Mouse (Mus musculus): Measurements from ENCODE around the gene Ms4a5. TPM values are rescaled to one million over a fixed set of nuclear protein-coding genes. Genes with fewer than 3 reads are reported as not detected.
"Not testable (repeated sequence)": the region's sequence is repeated elsewhere in the genome, so short reads cannot be mapped to it uniquely, and the experiment has no call there.

Gene Ms4a5
- polyA plus RNA-seq (2011; ENCODE audit: insufficient read depth, insufficient read length, low read depth, missing spikeins), result not detected in 2 replicates

GRCm38 (mm10) chr19:11283773-11284172, at the start of gene Ms4a5:
Gene Ms4a5 (minus strand): TSS chr19:11283873.
- no peaks in the 10 kb centered on the region for H3K36me3 ChIP-seq (ENCODE audit: control insufficient read depth, insufficient read depth, low read length, poor library complexity, severe bottlenecking)
- no peak within 1 kb of the TSS for H3K9ac ChIP-seq (ENCODE audit: low read depth, poor library complexity, severe bottlenecking)
- peaks cover 5% of the 10 kb centered on the region; the same call in 1 of the 2 replicates for H3K9me3 ChIP-seq (replicated peaks; ENCODE audit: control insufficient read depth, insufficient read depth, low read length, poor library complexity, severe bottlenecking)
- H3K27ac ChIP-seq (ENCODE audit: insufficient read depth, low read length), result no peak within 1 kb of the TSS
- no peaks in the 10 kb centered on the region for H3K4me1 ChIP-seq (ENCODE audit: control insufficient read depth, insufficient read depth, low read length)
- TF ChIP-seq EP300 (IDR thresholded peaks at IDR 0.05; ENCODE audit: insufficient read depth, low read depth, low read length), result no peak
- no peak for TF ChIP-seq POLR2A (IDR thresholded peaks at IDR 0.05; ENCODE audit: insufficient read depth, low read length)
- TF ChIP-seq CTCF (IDR thresholded peaks at IDR 0.05; ENCODE audit: low read depth, low read length), result no peak
- no peaks in the 10 kb centered on the region; the same call in 1 of the 2 replicates for H3K27me3 ChIP-seq (ENCODE audit: control insufficient read depth, insufficient read depth, low read length, poor library complexity, severe bottlenecking)
- no peak within 1 kb of the TSS for H3K4me3 ChIP-seq (ENCODE audit: low read depth, low read length)

DNA sequence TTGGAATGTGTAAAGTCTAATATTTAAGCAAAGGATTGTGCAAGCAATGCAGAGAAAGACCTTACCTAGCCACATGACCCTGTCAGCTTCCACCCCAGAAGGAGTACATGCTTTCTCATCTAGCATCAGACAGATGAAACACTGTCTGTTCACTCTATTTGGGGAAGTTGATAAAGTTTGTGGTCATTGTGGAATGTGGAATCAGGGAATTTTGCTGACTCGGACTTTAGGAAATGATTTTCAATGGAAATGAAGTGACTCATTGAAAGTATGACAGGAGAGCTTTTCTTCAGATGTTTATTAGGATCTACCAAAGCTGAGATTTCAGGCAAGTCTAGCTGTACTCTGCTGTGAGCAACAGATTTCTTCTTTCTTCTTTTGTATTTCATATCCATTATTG, 37.5 kb upstream of the Ms4a5 start:
- H3K9me3 ChIP-seq (replicated peaks; ENCODE audit: control insufficient read depth, insufficient read depth, low read length, poor library complexity, severe bottlenecking), result peaks cover 6% of the 10 kb centered on the region; the same call in 1 of the 2 replicates
- no peak overlapping the region for H3K4me3 ChIP-seq (ENCODE audit: low read depth, low read length)
- H3K27me3 ChIP-seq (ENCODE audit: control insufficient read depth, insufficient read depth, low read length, poor library complexity, severe bottlenecking), result no peaks in the 10 kb centered on the region
- H3K4me1 ChIP-seq (ENCODE audit: control insufficient read depth, insufficient read depth, low read length), result no peaks in the 10 kb centered on the region
- H3K36me3 ChIP-seq (ENCODE audit: control insufficient read depth, insufficient read depth, low read length, poor library complexity, severe bottlenecking), result no peaks in the 10 kb centered on the region
- H3K9ac ChIP-seq (ENCODE audit: low read depth, poor library complexity, severe bottlenecking), result no peak overlapping the region
- TF ChIP-seq CTCF (IDR thresholded peaks at IDR 0.05; ENCODE audit: low read depth, low read length), result no peak
- TF ChIP-seq POLR2A (IDR thresholded peaks at IDR 0.05; ENCODE audit: insufficient read depth, low read length), result no peak
- no peak for TF ChIP-seq EP300 (IDR thresholded peaks at IDR 0.05; ENCODE audit: insufficient read depth, low read depth, low read length)
- H3K27ac ChIP-seq (ENCODE audit: insufficient read depth, low read length), result no peak overlapping the region

DNA sequence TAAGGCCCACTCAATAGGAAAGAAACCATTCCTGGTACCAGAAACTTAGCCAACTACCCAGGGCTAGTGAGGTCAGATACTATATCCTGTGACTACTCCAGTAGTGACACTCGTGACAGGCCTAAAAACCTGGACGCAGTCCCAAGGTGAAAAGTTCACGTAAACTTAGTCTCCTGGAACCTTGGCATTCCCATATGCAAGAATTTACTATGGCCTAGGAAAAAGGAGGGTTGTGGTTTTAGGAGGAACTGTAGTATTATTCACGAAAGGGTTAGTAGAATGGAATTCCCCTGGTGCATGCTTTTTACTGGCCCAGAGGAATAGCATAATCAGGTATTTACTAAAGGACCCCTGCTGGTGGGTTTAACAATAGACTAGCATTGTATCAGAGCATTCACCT, 33.1 kb upstream of the Ms4a5 start:
- Histone ChIP-seq H3K4me3 (ENCODE audit: low read depth, low read length) (no peak overlapping the region), H3K27ac (ENCODE audit: insufficient read depth, low read length) (no peak overlapping the region; the same call in 1 of the 2 replicates), H3K9ac (ENCODE audit: low read depth, poor library complexity, severe bottlenecking) (no peak overlapping the region), H3K36me3 (ENCODE audit: control insufficient read depth, insufficient read depth, low read length, poor library complexity, severe bottlenecking) (no peaks in the 10 kb centered on the region), H3K4me1 (ENCODE audit: control insufficient read depth, insufficient read depth, low read length) (no peaks in the 10 kb centered on the region), H3K9me3 (replicated peaks; ENCODE audit: control insufficient read depth, insufficient read depth, low read length, poor library complexity, severe bottlenecking) (peaks cover 6% of the 10 kb centered on the region; the same call in 1 of the 2 replicates), H3K27me3 (ENCODE audit: control insufficient read depth, insufficient read depth, low read length, poor library complexity, severe bottlenecking) (no peaks in the 10 kb centered on the region)
- TF ChIP-seq POLR2A (IDR thresholded peaks at IDR 0.05; ENCODE audit: insufficient read depth, low read length), result no peak
- TF ChIP-seq EP300 (IDR thresholded peaks at IDR 0.05; ENCODE audit: insufficient read depth, low read depth, low read length), result no peak
- no peak for TF ChIP-seq CTCF (IDR thresholded peaks at IDR 0.05; ENCODE audit: low read depth, low read length)

DNA sequence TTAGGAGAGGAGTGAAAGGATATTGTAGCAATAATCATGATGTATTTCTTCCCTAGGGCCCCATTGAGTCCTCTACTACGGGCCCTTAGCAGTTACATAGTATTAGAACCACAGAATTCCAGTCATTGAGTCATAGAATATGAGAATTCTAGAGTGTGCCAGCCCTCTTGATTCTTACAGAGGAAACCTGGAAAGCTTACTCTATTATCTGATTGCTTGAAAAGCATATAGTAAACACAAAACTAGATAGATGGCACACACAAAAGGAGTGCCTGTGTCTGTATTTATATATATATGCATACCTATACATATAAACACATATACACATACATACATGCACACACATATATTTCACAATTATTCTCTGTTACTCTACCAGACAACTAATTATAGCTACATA, 30.7 kb upstream of the Ms4a5 start, which contains the start of gene Ms4a14:
Gene Ms4a14, minus strand, starts transcription at position 101 of the 400 bp plus-strand sequence.
- peaks cover 6% of the 10 kb centered on the region; the same call in 1 of the 2 replicates for H3K9me3 ChIP-seq (replicated peaks; ENCODE audit: control insufficient read depth, insufficient read depth, low read length, poor library complexity, severe bottlenecking)
- no peak for TF ChIP-seq EP300 (IDR thresholded peaks at IDR 0.05; ENCODE audit: insufficient read depth, low read depth, low read length)
- TF ChIP-seq POLR2A (IDR thresholded peaks at IDR 0.05; ENCODE audit: insufficient read depth, low read length), result no peak
- no peak for TF ChIP-seq CTCF (IDR thresholded peaks at IDR 0.05; ENCODE audit: low read depth, low read length)
- no peak within 1 kb of the TSS for H3K27ac ChIP-seq (ENCODE audit: insufficient read depth, low read length)
- H3K36me3 ChIP-seq (ENCODE audit: control insufficient read depth, insufficient read depth, low read length, poor library complexity, severe bottlenecking), result no peaks in the 10 kb centered on the region
- H3K9ac ChIP-seq (ENCODE audit: low read depth, poor library complexity, severe bottlenecking), result no peak within 1 kb of the TSS
- H3K4me3 ChIP-seq (ENCODE audit: low read depth, low read length), result no peak within 1 kb of the TSS
- H3K4me1 ChIP-seq (ENCODE audit: control insufficient read depth, insufficient read depth, low read length), result no peaks in the 10 kb centered on the region
- H3K27me3 ChIP-seq (ENCODE audit: control insufficient read depth, insufficient read depth, low read length, poor library complexity, severe bottlenecking), result no peaks in the 10 kb centered on the region

GRCm38 (mm10) chr19:11308888-11309287, 25.2 kb upstream of the Ms4a5 start:
- H3K4me3 ChIP-seq (ENCODE audit: low read depth, low read length), result no peak overlapping the region
- no peak overlapping the region for H3K9ac ChIP-seq (ENCODE audit: low read depth, poor library complexity, severe bottlenecking)
- no peak for TF ChIP-seq POLR2A (IDR thresholded peaks at IDR 0.05; ENCODE audit: insufficient read depth, low read length)
- TF ChIP-seq EP300 (IDR thresholded peaks at IDR 0.05; ENCODE audit: insufficient read depth, low read depth, low read length), result no peak
- TF ChIP-seq CTCF (IDR thresholded peaks at IDR 0.05; ENCODE audit: low read depth, low read length), result no peak
- no peaks in the 10 kb centered on the region for H3K36me3 ChIP-seq (ENCODE audit: control insufficient read depth, insufficient read depth, low read length, poor library complexity, severe bottlenecking)
- H3K27me3 ChIP-seq (ENCODE audit: control insufficient read depth, insufficient read depth, low read length, poor library complexity, severe bottlenecking), result no peaks in the 10 kb centered on the region
- H3K27ac ChIP-seq (ENCODE audit: insufficient read depth, low read length), result no peak overlapping the region
- H3K4me1 ChIP-seq (ENCODE audit: control insufficient read depth, insufficient read depth, low read length), result no peaks in the 10 kb centered on the region
- H3K9me3 ChIP-seq (replicated peaks; ENCODE audit: control insufficient read depth, insufficient read depth, low read length, poor library complexity, severe bottlenecking), result no peaks in the 10 kb centered on the region

GRCm38 (mm10) chr19:11299529-11299928, 15.9 kb upstream of the Ms4a5 start:
- peak; percentile 97 for TF ChIP-seq EP300 (IDR thresholded peaks at IDR 0.05; ENCODE audit: insufficient read depth, low read depth, low read length)
- not testable (repeated sequence) for H3K9ac ChIP-seq (ENCODE audit: low read depth, poor library complexity, severe bottlenecking); H3K36me3 ChIP-seq (ENCODE audit: control insufficient read depth, insufficient read depth, low read length, poor library complexity, severe bottlenecking); H3K4me1 ChIP-seq (ENCODE audit: control insufficient read depth, insufficient read depth, low read length); H3K4me3 ChIP-seq (ENCODE audit: low read depth, low read length); H3K27me3 ChIP-seq (ENCODE audit: control insufficient read depth, insufficient read depth, low read length, poor library complexity, severe bottlenecking)
- peaks cover 19% of the 10 kb centered on the region for H3K9me3 ChIP-seq (replicated peaks; ENCODE audit: control insufficient read depth, insufficient read depth, low read length, poor library complexity, severe bottlenecking)
- peak overlapping the region; percentile 99 for H3K27ac ChIP-seq (ENCODE audit: insufficient read depth, low read length)
